Mouse (Mus musculus) right cerebral cortex, postnatal 14 days (tissue): Measurements from ENCODE around the gene Olfr1174-ps.

Experiments
- DNase-seq: peaks from one replicate; pipeline ENCODE4 v3.0.0; 2022

The Olfr1174-ps gene

DNA sequence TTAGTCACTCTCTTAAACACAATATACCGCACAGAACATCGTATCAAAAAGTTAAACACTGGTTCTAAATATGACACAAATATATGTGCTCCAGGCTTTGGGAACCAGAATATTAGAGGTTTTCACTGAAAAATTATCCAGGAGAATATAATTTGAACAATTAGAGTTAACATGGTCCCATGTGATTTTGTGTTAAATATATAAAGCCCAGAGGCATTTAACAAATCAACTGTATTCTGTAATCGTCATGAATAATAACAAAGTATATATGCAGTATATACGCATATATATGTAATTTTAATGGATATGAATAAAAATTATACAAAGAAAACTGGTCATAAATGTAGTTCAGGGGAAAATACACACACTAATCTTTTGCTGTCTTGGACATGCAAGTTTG lies at the start of gene Olfr1174-ps:
Olfr1174-ps (minus strand) TSS at position 101 of the 400 bp plus-strand sequence.
- no peak for DNase-seq

GRCm38 (mm10) chr2:88356304-88356703 lies 41.4 kb upstream of the Olfr1174-ps start:
- no peak for DNase-seq

- DNase-seq = no peak
These were observed 31.5 kb upstream of the Olfr1174-ps start, which contains the start of gene Olfr1177-ps for GRCm38 (mm10) chr2:88346392-88346791. Olfr1177-ps (minus strand) TSS chr2:88346492.

DNA sequence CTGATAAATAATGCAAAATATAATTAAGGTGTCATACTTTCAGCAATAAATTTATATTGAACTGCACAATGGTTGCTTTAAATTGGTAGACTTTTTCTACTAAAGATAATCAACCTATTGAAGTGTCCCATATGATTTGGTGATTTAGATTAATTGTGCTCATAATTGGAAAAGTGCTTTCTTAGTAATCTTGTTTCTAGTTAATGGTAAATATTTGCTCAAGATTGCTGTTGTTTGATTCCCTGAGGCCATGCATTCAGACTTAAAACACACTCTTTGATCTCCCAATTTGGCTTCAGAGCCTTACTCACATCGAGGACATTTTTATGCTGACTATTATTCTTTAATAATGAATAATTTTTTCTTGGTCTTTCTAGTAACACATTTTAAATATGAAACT lies 21.5 kb upstream of the Olfr1174-ps start, which contains the start of gene Olfr1176:
Olfr1176 (plus strand) TSS at position 301 of the 400 bp plus-strand sequence.
- DNase-seq = no peak

DNA sequence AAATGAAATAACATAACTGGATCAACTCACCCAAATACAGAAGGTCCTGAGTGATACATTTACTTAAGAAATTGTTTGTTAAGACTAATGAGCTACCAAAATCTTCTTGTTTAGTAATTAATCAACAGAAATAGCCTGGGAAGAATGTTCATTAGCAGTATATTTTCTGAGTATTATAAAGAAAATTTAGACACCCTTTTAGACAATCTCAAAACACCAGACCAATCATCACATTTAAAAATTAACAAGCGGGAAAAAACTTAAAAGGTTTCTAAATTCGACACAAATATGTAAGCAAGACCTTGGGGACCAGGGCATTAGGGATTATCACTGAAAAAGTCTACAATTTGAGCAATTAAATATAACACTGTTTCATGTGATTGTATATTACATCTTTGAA lies 12.2 kb upstream of the Olfr1174-ps start, which contains the start of gene Olfr1175-ps:
Olfr1175-ps (minus strand) TSS at position 101 of the 400 bp plus-strand sequence.
- DNase-seq = no peak

DNA sequence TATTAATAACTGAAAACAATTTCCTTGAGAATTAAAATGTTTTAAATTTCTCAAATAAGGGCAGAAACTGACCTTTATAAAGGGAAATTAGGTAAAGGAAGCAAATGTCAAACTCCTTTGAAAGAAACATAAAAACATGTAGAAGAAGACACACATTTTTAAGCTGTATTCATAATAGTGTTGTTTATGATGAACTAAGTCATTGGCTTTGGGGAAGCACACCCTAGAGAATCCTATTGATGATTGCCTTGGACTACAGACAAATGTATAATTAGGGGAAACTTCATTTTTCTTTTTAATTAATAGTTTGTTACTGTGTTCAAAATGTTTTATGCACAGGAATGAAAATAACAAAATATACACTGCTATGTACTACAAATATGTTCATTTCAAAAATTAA lies 35.2 kb downstream of the Olfr1174-ps start, which contains the start of gene Olfr1173:
Olfr1173 (minus strand) TSS at position 101 of the 400 bp plus-strand sequence.
- DNase-seq = no peak
